Mouse (Mus musculus) lung, embryonic 15.5 days (tissue): ENCODE results near the gene Magi1. TPM values are rescaled to one million over a fixed set of nuclear protein-coding genes. Genes with fewer than 3 reads are reported as not detected.

ENCODE experiments used
- ATAC-seq: fragments of 200-750 bp; cut with Nextera tagmentation; 2 replicates; pipeline ENCODE4 v1.8.0; 2017; ENCODE audit warnings: moderate number of reproducible peaks, borderline replicate concordance; ENCODE audit not compliant: low FRiP score, low TSS enrichment; ENCODE audit errors: extremely low read depth
- H3K27ac ChIP-seq: fragments of 300-500 bp; sonication (generic); 2 replicates; pipeline ENCODE4 v1.5.1; 2015; ENCODE audit warnings: moderate library complexity, mild to moderate bottlenecking, inconsistent platforms
- H3K27me3 ChIP-seq: fragments of 300-500 bp; sonication (generic); 2 replicates; pipeline ENCODE4 v1.6.1; 2015; ENCODE audit warnings: inconsistent platforms
- H3K36me3 ChIP-seq: fragments of 300-500 bp; sonication (generic); 2 replicates; pipeline ENCODE4 v1.6.1; 2015; ENCODE audit warnings: inconsistent platforms
- H3K4me1 ChIP-seq: fragments of 300-500 bp; sonication (generic); 2 replicates; pipeline ENCODE4 v1.6.1; 2015; ENCODE audit warnings: inconsistent platforms
- H3K4me2 ChIP-seq: fragments of 300-500 bp; sonication (generic); 2 replicates; pipeline ENCODE4 v1.6.1; 2015; ENCODE audit warnings: inconsistent platforms, mild to moderate bottlenecking, moderate library complexity
- H3K4me3 ChIP-seq: fragments of 300-500 bp; sonication (generic); 2 replicates; pipeline ENCODE4 v1.5.1; 2015; ENCODE audit warnings: mild to moderate bottlenecking, inconsistent platforms
- H3K9ac ChIP-seq: fragments of 300-500 bp; sonication (generic); 2 replicates; pipeline ENCODE4 v1.6.1; 2015; ENCODE audit warnings: inconsistent platforms
- H3K9me3 ChIP-seq: fragments of 300-500 bp; sonication (generic); 2 replicates; pipeline ENCODE4 v1.6.1; 2016; ENCODE audit warnings: inconsistent platforms
- whole genome bisulfite sequencing: fragments of 180-500 bp; shearing (Covaris S2); methylation state at CpG from one replicate; pipeline ENCODE4 v1.1.7; 2015; 5-methylcytosine and 5-hydroxymethylcytosine counted together
- polyA plus RNA-seq: library from polyadenylated mRNA; unstranded; fragments of >200 nt; fragmentation: Nextera tagmentation; extraction: Ambion mirVana; gene quantifications from 2 replicates; pipeline ENCODE4 v1.2.1, GENCODE M21; 2015

Magi1 gene
- polyA plus RNA-seq, 1 experiment from 2014 or later = 9.0 TPM

- Histone ChIP-seq H3K4me3 (no peak overlapping the region), H3K9ac (no peak overlapping the region), H3K36me3 (no peaks in the 10 kb centered on the region), H3K4me2 (no peak overlapping the region), H3K9me3 (no peaks in the 10 kb centered on the region), H3K4me1 (no peaks in the 10 kb centered on the region), H3K27me3 (no peaks in the 10 kb centered on the region), H3K27ac (no peak overlapping the region)
- 78% methylated on average over 7 of the region's 7 CpGs for WGBS
- ATAC-seq = no peak
Observed at GRCm38 (mm10) chr6:93922931-93923330, 360.8 kb downstream of the Magi1 start.

DNA sequence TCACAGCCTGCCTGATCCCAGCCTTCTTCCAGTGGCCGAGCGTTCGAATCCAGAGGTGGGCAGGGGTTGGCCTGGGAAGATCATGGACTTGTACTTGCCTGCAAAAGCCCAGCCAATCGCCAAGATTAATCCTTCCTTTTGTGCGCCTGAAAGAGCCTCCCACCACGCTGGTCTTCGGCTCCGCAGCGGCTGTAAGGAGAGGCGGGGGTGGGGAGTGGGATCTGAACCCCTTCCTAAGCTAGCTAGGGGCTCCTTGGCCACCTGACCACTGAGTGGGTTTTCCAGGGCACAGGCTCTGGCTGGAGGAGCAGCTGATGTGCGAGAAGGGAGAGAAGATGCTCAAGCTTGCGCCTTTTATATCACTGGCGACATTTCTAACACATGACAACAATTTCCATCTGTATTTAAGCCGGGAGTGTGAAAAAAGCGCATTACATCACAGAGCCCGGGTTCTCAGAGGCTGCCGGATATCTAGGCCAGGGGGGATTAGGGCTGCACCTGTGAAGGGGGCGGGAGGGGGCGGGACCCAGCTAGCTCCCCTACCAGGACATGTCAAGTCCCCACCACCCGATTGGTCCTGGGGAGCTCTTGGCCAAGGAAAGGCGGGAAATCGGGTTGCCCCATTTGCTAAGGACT is 370.4 kb downstream of the Magi1 start:
- WGBS = 10% methylated on average over 22 of the region's 22 CpGs
- H3K36me3 ChIP-seq = no peaks in the 10 kb centered on the region
- peak overlapping the region; percentile 49 for H3K4me2 ChIP-seq
- peaks cover 19% of the 10 kb centered on the region for H3K4me1 ChIP-seq
- ATAC-seq = peak; percentile 46; the same call in 1 of the 2 replicates
- H3K9me3 ChIP-seq = no peaks in the 10 kb centered on the region
- H3K4me3 ChIP-seq = peak overlapping the region; percentile 25
- H3K27ac ChIP-seq = peak overlapping the region; percentile 69
- H3K9ac ChIP-seq = no peak overlapping the region; the same call in 1 of the 2 replicates
- H3K27me3 ChIP-seq = no peaks in the 10 kb centered on the region

DNA sequence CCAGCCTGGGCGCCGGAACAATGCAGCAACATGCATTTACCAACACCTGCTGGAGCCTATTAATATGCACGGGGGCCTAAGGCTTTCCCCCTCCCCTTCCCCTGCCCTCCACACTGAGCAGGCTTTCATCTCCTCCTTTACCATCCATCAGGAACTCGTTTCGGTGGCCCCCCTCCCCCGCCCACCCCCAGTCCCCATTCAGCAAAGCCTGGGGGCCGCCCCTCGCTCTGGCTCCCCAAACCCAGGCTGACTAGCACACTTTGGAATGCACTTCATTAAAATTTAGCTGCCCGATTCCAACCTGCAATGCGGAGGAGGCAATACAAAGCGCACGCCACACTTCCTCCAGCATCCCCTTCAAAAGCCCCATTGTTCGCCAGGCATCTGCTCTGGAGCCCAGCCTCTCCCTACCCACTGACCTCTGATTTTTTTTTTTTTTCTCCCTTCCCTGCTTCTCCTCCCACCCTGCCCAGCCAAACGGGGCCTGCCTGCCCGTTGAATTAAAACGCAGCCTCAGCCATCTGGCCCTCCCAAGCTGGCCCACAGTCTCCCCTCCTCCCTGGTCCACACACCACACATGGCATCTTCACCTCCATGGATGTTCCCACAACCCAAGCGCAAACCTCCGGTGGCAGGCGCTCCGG is 371.0 kb downstream of the Magi1 start:
- Histone ChIP-seq H3K9me3 (no peaks in the 10 kb centered on the region), H3K36me3 (no peaks in the 10 kb centered on the region), H3K4me3 (peak overlapping the region; percentile 25), H3K9ac (no peak overlapping the region; the same call in 1 of the 2 replicates), H3K4me1 (peaks cover 19% of the 10 kb centered on the region), H3K27me3 (no peaks in the 10 kb centered on the region), H3K4me2 (peak overlapping the region; percentile 49), H3K27ac (peak overlapping the region; percentile 69)
- peak; percentile 65 for ATAC-seq
- WGBS = 3% methylated on average over 20 of the region's 20 CpGs

GRCm38 (mm10) chr6:93912003-93912581 is 371.6 kb downstream of the Magi1 start:
- no peaks in the 10 kb centered on the region for H3K27me3 ChIP-seq
- H3K4me2 ChIP-seq = peak overlapping the region; percentile 49
- no peak for ATAC-seq
- no peak overlapping the region for H3K9ac ChIP-seq
- H3K4me3 ChIP-seq = peak overlapping the region; percentile 25
- H3K27ac ChIP-seq = 0 out of 2 replicates have a peak overlapping the region, but pooled peaks have one; percentile 23
- H3K36me3 ChIP-seq = no peaks in the 10 kb centered on the region
- H3K4me1 ChIP-seq = peaks cover 19% of the 10 kb centered on the region
- WGBS = 28% methylated on average over 8 of the region's 8 CpGs
- H3K9me3 ChIP-seq = no peaks in the 10 kb centered on the region

- H3K27me3 ChIP-seq = no peaks in the 10 kb centered on the region
- H3K27ac ChIP-seq = no peak overlapping the region
- H3K9me3 ChIP-seq = no peaks in the 10 kb centered on the region
- H3K9ac ChIP-seq = no peak overlapping the region
- 77% methylated on average over 2 of the region's 2 CpGs for WGBS
- peaks cover 19% of the 10 kb centered on the region for H3K4me1 ChIP-seq
- H3K4me3 ChIP-seq = no peak overlapping the region
- H3K36me3 ChIP-seq = no peaks in the 10 kb centered on the region
- no peak for ATAC-seq
- no peak overlapping the region for H3K4me2 ChIP-seq
Observed at GRCm38 (mm10) chr6:93911420-93911819, 372.3 kb downstream of the Magi1 start.

DNA sequence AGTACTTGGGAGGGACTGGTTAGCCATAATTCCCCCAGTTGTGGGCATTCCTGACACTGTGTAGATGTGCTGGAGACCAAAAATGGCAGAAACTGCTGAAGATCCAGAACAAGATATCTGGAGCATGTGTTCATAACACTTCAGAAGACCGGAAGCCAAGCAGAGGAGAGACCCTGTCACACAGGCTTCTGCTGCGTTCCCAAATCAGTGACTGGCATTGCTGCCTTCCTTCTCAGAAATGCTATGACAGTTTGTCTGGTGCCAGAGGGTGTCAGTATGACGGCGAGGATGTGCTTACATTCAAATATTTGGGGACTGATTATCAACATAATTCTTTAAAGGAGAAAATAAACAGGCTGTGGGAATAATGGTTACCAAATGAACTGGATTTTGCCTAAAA is 373.7 kb downstream of the Magi1 start:
- no peak for ATAC-seq
- H3K4me3 ChIP-seq = no peak overlapping the region
- no peak overlapping the region for H3K4me2 ChIP-seq
- H3K27me3 ChIP-seq = no peaks in the 10 kb centered on the region
- 70% methylated on average over 4 of the region's 4 CpGs for WGBS
- no peak overlapping the region for H3K9ac ChIP-seq
- H3K9me3 ChIP-seq = no peaks in the 10 kb centered on the region
- H3K4me1 ChIP-seq = peaks cover 19% of the 10 kb centered on the region
- no peaks in the 10 kb centered on the region for H3K36me3 ChIP-seq
- no peak overlapping the region for H3K27ac ChIP-seq

DNA sequence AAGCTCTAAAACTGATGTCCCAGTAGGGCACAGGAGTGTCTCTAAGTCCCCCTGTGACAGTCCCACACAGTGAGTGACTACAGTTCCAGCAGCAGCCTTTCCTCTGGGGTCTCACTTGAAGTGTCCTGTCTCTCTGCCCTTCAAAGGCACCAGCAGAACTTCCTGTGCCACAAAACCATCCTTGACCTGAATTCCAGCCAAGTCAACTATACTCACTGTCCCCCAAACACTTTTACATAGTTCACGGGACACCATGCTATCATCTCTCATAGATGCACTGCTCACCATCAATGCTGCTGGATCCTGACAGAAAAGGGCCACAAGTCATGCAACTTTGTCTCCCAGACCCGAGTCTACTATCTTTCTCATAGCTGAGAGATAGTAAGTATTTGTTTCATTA is 378.7 kb downstream of the Magi1 start:
- Histone ChIP-seq H3K4me3 (no peak overlapping the region), H3K27ac (no peak overlapping the region), H3K9me3 (no peaks in the 10 kb centered on the region), H3K36me3 (no peaks in the 10 kb centered on the region), H3K9ac (no peak overlapping the region), H3K4me1 (no peaks in the 10 kb centered on the region), H3K27me3 (no peaks in the 10 kb centered on the region), H3K4me2 (no peak overlapping the region)
- 66% methylated on average over 2 of the region's 2 CpGs for WGBS
- ATAC-seq = no peak

DNA sequence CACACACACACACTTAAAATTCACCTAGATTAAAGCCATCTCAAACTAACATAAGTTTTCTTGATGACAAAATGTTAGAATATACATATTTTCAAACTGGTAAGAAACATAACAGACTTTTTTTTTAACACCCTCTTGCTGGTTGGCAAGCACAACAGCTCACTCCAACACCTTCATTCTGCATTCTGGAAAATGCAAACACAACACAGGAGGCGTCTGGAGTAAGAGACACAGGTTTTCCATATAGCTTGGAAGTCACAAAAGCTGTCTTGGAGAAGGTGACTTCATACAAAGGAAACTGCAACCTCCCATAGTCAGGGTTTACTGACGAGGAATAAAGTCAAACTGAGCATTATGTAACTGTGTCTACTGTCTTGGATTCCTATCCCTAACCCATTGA is 381.5 kb downstream of the Magi1 start:
- Histone ChIP-seq H3K36me3 (no peaks in the 10 kb centered on the region), H3K4me3 (no peak overlapping the region), H3K9me3 (no peaks in the 10 kb centered on the region), H3K27ac (no peak overlapping the region), H3K27me3 (no peaks in the 10 kb centered on the region), H3K4me2 (no peak overlapping the region), H3K4me1 (no peaks in the 10 kb centered on the region), H3K9ac (no peak overlapping the region)
- no peak for ATAC-seq
- 68% methylated on average over 2 of the region's 2 CpGs for WGBS

GRCm38 (mm10) chr6:93901408-93901807 is 382.3 kb downstream of the Magi1 start:
- no peak overlapping the region for H3K27ac ChIP-seq
- H3K4me2 ChIP-seq = no peak overlapping the region
- no peaks in the 10 kb centered on the region for H3K27me3 ChIP-seq
- H3K36me3 ChIP-seq = no peaks in the 10 kb centered on the region
- H3K4me1 ChIP-seq = no peaks in the 10 kb centered on the region
- no peaks in the 10 kb centered on the region for H3K9me3 ChIP-seq
- no peak overlapping the region for H3K4me3 ChIP-seq
- WGBS = 92% methylated on average over 2 of the region's 2 CpGs
- no peak overlapping the region for H3K9ac ChIP-seq
- no peak for ATAC-seq

- Histone ChIP-seq H3K9ac (no peak overlapping the region), H3K36me3 (no peaks in the 10 kb centered on the region), H3K4me2 (no peak overlapping the region), H3K27ac (no peak overlapping the region), H3K9me3 (no peaks in the 10 kb centered on the region), H3K4me1 (no peaks in the 10 kb centered on the region), H3K27me3 (no peaks in the 10 kb centered on the region), H3K4me3 (no peak overlapping the region)
- WGBS = 77% methylated on average over 2 of the region's 2 CpGs
- no peak for ATAC-seq
Observed at GRCm38 (mm10) chr6:93897512-93897911, 386.2 kb downstream of the Magi1 start.

DNA sequence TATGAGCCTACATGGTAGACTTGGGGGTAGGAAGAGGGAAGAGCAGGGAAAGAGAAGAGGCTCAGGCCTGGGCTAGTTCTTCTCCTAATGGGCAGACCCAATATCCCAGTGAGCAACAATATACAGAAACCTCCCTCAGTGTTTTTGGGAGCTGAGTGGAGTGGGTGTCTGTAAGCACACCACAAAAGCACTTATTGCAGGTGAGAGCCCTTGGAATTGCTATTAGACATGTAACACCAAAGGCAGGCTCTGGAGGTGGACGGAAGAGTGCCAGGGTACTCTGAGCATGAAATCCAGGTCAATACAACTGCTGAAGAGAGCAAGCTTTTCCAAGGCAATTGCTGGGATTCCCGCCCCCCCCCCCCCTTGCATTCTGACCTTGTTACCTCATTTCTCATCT is 388.0 kb downstream of the Magi1 start:
- H3K27ac ChIP-seq = no peak overlapping the region
- H3K9me3 ChIP-seq = no peaks in the 10 kb centered on the region
- H3K4me1 ChIP-seq = no peaks in the 10 kb centered on the region
- no peak overlapping the region for H3K4me3 ChIP-seq
- H3K4me2 ChIP-seq = no peak overlapping the region
- no peak overlapping the region for H3K9ac ChIP-seq
- H3K27me3 ChIP-seq = no peaks in the 10 kb centered on the region
- no peaks in the 10 kb centered on the region for H3K36me3 ChIP-seq
- ATAC-seq = no peak
- 63% methylated on average over 2 of the region's 2 CpGs for WGBS

GRCm38 (mm10) chr6:93893956-93894355 is 389.8 kb downstream of the Magi1 start:
- Histone ChIP-seq H3K4me3 (no peak overlapping the region), H3K27ac (no peak overlapping the region), H3K9me3 (no peaks in the 10 kb centered on the region), H3K4me1 (no peaks in the 10 kb centered on the region), H3K36me3 (no peaks in the 10 kb centered on the region), H3K27me3 (no peaks in the 10 kb centered on the region), H3K4me2 (no peak overlapping the region), H3K9ac (no peak overlapping the region)
- WGBS = 44% methylated on average over 7 of the region's 7 CpGs
- no peak for ATAC-seq
